Mouse (Mus musculus) cortical plate, adult 2 months (tissue): Measurements from ENCODE around the gene Tnpo1.

ENCODE experiments used
- CTCF ChIP-seq: fragments of 200-500 bp; IDR thresholded peaks from 2 replicates; pipeline ENCODE4 v1.5.1; 2011; ENCODE audit warnings: mild to moderate bottlenecking, control low read depth, low read length; ENCODE audit not compliant: insufficient read depth; ENCODE audit errors: extremely low read depth
- POLR2A ChIP-seq: fragments of 200-500 bp; IDR thresholded peaks from 2 replicates; pipeline ENCODE4 v1.6.1; 2011; ENCODE audit warnings: mild to moderate bottlenecking, low read length, control low read depth; ENCODE audit not compliant: insufficient read depth; ENCODE audit errors: extremely low read depth

DNA sequence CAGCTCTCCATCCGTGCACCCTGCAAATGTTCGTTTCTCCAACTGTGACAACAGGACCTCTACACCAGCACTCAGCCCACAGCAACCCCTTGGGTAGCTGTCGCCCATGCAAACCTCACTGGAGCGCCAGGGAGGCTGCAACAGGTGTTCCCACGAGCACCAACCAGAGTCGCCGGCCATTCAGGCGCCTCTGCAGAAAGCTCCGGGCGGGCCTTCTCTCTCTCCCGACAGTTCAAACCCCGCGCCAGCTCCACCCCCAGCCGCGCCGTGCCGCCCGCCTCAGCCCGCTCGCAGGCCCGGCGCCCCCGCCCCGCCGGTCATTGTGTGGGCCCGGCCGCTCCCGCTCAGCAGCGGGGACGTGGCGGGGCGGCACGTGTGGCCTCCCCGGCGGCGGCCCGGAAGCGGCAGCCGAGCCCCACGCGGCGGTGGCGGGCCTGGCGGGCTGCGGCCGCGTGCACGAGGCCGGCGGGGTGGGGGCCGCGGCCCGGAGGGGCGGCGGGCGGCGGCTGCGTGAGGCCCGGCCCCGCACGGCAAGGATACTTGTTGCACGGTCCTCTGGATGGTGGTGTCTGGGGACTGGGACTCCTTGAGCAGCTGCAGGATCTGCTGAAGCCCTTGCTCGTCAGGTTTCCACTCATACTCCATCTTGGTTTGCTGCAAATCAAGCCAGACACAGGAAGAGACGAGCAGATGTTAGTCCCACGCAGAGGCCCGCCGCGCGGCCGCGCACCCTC, 35.9 kb downstream of the Tnpo1 start:
- TF ChIP-seq CTCF (no peak), POLR2A (no peak)
